Mouse (Mus musculus): Measurements from ENCODE around the gene Trpv1. TPM values are rescaled to one million over a fixed set of nuclear protein-coding genes. Genes with fewer than 3 reads are reported as not detected.

Trpv1 gene
- polyA plus RNA-seq (2015; fragmentation: Nextera tagmentation; extraction: Ambion mirVana) = 0.24 and 0.34 TPM in 2 replicates

- ATAC-seq (ENCODE audit: insufficient number of reproducible peaks, low FRiP score, low TSS enrichment, low read depth) = no peak
- peaks cover 14% of the 10 kb centered on the region for H3K4me1 ChIP-seq
- H3K36me3 ChIP-seq = no peaks in the 10 kb centered on the region
- H3K4me3 ChIP-seq (replicated peaks) = no peak within 1 kb of the TSS
- H3K27ac ChIP-seq (replicated peaks) = no peak within 1 kb of the TSS
- H3K9me3 ChIP-seq (replicated peaks) = no peaks in the 10 kb centered on the region
- no peak within 1 kb of the TSS for H3K9ac ChIP-seq
- H3K27me3 ChIP-seq = no peaks in the 10 kb centered on the region
- H3K4me2 ChIP-seq (replicated peaks) = no peak within 1 kb of the TSS
- WGBS = 73% methylated on average over 5 of the region's 5 CpGs
Observed at GRCm38 (mm10) chr11:73233992-73234391, at the start of gene Trpv1. TSS of gene Trpv1 (plus strand) at chr11:73234292.

- Histone ChIP-seq H3K9me3 (replicated peaks) (no peaks in the 10 kb centered on the region), H3K4me3 (replicated peaks) (no peak overlapping the region), H3K4me1 (no peaks in the 10 kb centered on the region), H3K27ac (replicated peaks) (no peak overlapping the region), H3K4me2 (replicated peaks) (no peak overlapping the region), H3K36me3 (peaks cover 65% of the 10 kb centered on the region), H3K27me3 (no peaks in the 10 kb centered on the region), H3K9ac (no peak overlapping the region)
- no peak for ATAC-seq (ENCODE audit: insufficient number of reproducible peaks, low FRiP score, low TSS enrichment, low read depth)
- WGBS = 87% methylated on average over 10 of the region's 10 CpGs
Observed at GRCm38 (mm10) chr11:73185872-73186615, 48.0 kb upstream of the Trpv1 start.

- ATAC-seq (ENCODE audit: insufficient number of reproducible peaks, low FRiP score, low TSS enrichment, low read depth) = no peak
- H3K4me3 ChIP-seq (replicated peaks) = no peak overlapping the region
- 85% methylated on average over 6 of the region's 6 CpGs for WGBS
- H3K36me3 ChIP-seq = peaks cover 73% of the 10 kb centered on the region
- H3K27ac ChIP-seq (replicated peaks) = no peak overlapping the region
- no peaks in the 10 kb centered on the region for H3K27me3 ChIP-seq
- H3K9me3 ChIP-seq (replicated peaks) = no peaks in the 10 kb centered on the region
- H3K9ac ChIP-seq = no peak overlapping the region
- no peaks in the 10 kb centered on the region for H3K4me1 ChIP-seq
- H3K4me2 ChIP-seq (replicated peaks) = no peak overlapping the region
Observed at GRCm38 (mm10) chr11:73187231-73187630, 46.9 kb upstream of the Trpv1 start.

- no peak for ATAC-seq (ENCODE audit: insufficient number of reproducible peaks, low FRiP score, low TSS enrichment, low read depth)
Observed at GRCm38 (mm10) chr11:73193047-73193446, 41.0 kb upstream of the Trpv1 start.

GRCm38 (mm10) chr11:73194444-73194843 is 39.6 kb upstream of the Trpv1 start:
- Histone ChIP-seq H3K27me3 (no peaks in the 10 kb centered on the region), H3K4me1 (peaks cover 10% of the 10 kb centered on the region), H3K36me3 (peaks cover 39% of the 10 kb centered on the region), H3K4me2 (replicated peaks) (no peak overlapping the region), H3K4me3 (replicated peaks) (no peak overlapping the region), H3K9ac (no peak overlapping the region), H3K9me3 (replicated peaks) (no peaks in the 10 kb centered on the region), H3K27ac (replicated peaks) (no peak overlapping the region)
- ATAC-seq (ENCODE audit: insufficient number of reproducible peaks, low FRiP score, low TSS enrichment, low read depth) = no peak
- 78% methylated on average over 2 of the region's 2 CpGs for whole genome bisulfite sequencing

More at GRCm38 (mm10) chr11:73193047-73193446, 41.0 kb upstream of the Trpv1 start:
- no peak overlapping the region for H3K4me3 ChIP-seq (replicated peaks)
- WGBS = 69% methylated on average over 6 of the region's 6 CpGs
- H3K4me2 ChIP-seq (replicated peaks) = no peak overlapping the region
- peaks cover 3% of the 10 kb centered on the region; the same call in 1 of the 2 replicates for H3K4me1 ChIP-seq
- no peaks in the 10 kb centered on the region for H3K9me3 ChIP-seq (replicated peaks)
- H3K27me3 ChIP-seq = no peaks in the 10 kb centered on the region
- no peak overlapping the region for H3K9ac ChIP-seq
- H3K27ac ChIP-seq (replicated peaks) = no peak overlapping the region
- peaks cover 48% of the 10 kb centered on the region for H3K36me3 ChIP-seq

GRCm38 (mm10) chr11:73198190-73198589 is 35.9 kb upstream of the Trpv1 start:
- Histone ChIP-seq H3K4me3 (replicated peaks) (peak overlapping the region; percentile 82), H3K36me3 (peaks cover 6% of the 10 kb centered on the region; the same call in 1 of the 2 replicates), H3K27me3 (no peaks in the 10 kb centered on the region), H3K9ac (peak overlapping the region; percentile 73), H3K27ac (replicated peaks) (no peak overlapping the region), H3K9me3 (replicated peaks) (no peaks in the 10 kb centered on the region), H3K4me2 (replicated peaks) (peak overlapping the region; percentile 94), H3K4me1 (peaks cover 18% of the 10 kb centered on the region)
- WGBS = 4% methylated on average over 1 of the region's 1 CpGs
- ATAC-seq (ENCODE audit: insufficient number of reproducible peaks, low FRiP score, low TSS enrichment, low read depth) = no peak

GRCm38 (mm10) chr11:73198603-73199229 is 35.4 kb upstream of the Trpv1 start, which contains the start of gene Ctns:
TSS of gene Ctns (minus strand) at chr11:73199042.
- peak; percentile 95 for ATAC-seq (ENCODE audit: insufficient number of reproducible peaks, low FRiP score, low TSS enrichment, low read depth)
- Histone ChIP-seq H3K4me1 (peaks cover 18% of the 10 kb centered on the region), H3K9me3 (replicated peaks) (no peaks in the 10 kb centered on the region), H3K4me3 (replicated peaks) (peak within 1 kb of the TSS; percentile 82), H3K27me3 (no peaks in the 10 kb centered on the region), H3K27ac (replicated peaks) (no peak within 1 kb of the TSS), H3K9ac (peak within 1 kb of the TSS; percentile 73), H3K4me2 (replicated peaks) (peak within 1 kb of the TSS; percentile 94), H3K36me3 (peaks cover 6% of the 10 kb centered on the region; the same call in 1 of the 2 replicates)
- WGBS = under 1% methylated on average over 22 of the region's 22 CpGs

GRCm38 (mm10) chr11:73199230-73199712 is 34.8 kb upstream of the Trpv1 start, which contains the start of gene Shpk:
TSS of gene Shpk (plus strand) at chr11:73199460.
- peak; percentile 96 for ATAC-seq (ENCODE audit: insufficient number of reproducible peaks, low FRiP score, low TSS enrichment, low read depth)
- Histone ChIP-seq H3K27ac (replicated peaks) (no peak within 1 kb of the TSS), H3K9ac (peak within 1 kb of the TSS; percentile 73), H3K27me3 (no peaks in the 10 kb centered on the region), H3K4me3 (replicated peaks) (peak within 1 kb of the TSS; percentile 82), H3K4me2 (replicated peaks) (peak within 1 kb of the TSS; percentile 94), H3K4me1 (peaks cover 18% of the 10 kb centered on the region), H3K9me3 (replicated peaks) (no peaks in the 10 kb centered on the region), H3K36me3 (peaks cover 6% of the 10 kb centered on the region; the same call in 1 of the 2 replicates)
- under 1% methylated on average over 32 of the region's 32 CpGs for WGBS

- H3K27me3 ChIP-seq = no peaks in the 10 kb centered on the region
- H3K9me3 ChIP-seq (replicated peaks) = no peaks in the 10 kb centered on the region
- peaks cover 18% of the 10 kb centered on the region for H3K4me1 ChIP-seq
- H3K27ac ChIP-seq (replicated peaks) = no peak overlapping the region
- peak overlapping the region; percentile 94 for H3K4me2 ChIP-seq (replicated peaks)
- 1% methylated on average over 12 of the region's 12 CpGs for WGBS
- peak overlapping the region; percentile 73 for H3K9ac ChIP-seq
- ATAC-seq (ENCODE audit: insufficient number of reproducible peaks, low FRiP score, low TSS enrichment, low read depth) = no peak
- H3K36me3 ChIP-seq = peaks cover 6% of the 10 kb centered on the region; the same call in 1 of the 2 replicates
- peak overlapping the region; percentile 82 for H3K4me3 ChIP-seq (replicated peaks)
Observed at GRCm38 (mm10) chr11:73199879-73200278, 34.2 kb upstream of the Trpv1 start.

GRCm38 (mm10) chr11:73201021-73201420 is 33.1 kb upstream of the Trpv1 start:
- Histone ChIP-seq H3K36me3 (0 out of 2 replicates have a peak, but pooled peaks cover under 1% of the 10 kb centered on the region), H3K4me3 (replicated peaks) (no peak overlapping the region), H3K9ac (no peak overlapping the region), H3K4me2 (replicated peaks) (no peak overlapping the region), H3K27me3 (no peaks in the 10 kb centered on the region), H3K9me3 (replicated peaks) (no peaks in the 10 kb centered on the region), H3K27ac (replicated peaks) (no peak overlapping the region), H3K4me1 (peaks cover 18% of the 10 kb centered on the region)
- 53% methylated on average over 2 of the region's 2 CpGs for WGBS
- ATAC-seq (ENCODE audit: insufficient number of reproducible peaks, low FRiP score, low TSS enrichment, low read depth) = no peak

- H3K27me3 ChIP-seq = no peaks in the 10 kb centered on the region
- no peak overlapping the region for H3K4me3 ChIP-seq (replicated peaks)
- no peaks in the 10 kb centered on the region for H3K36me3 ChIP-seq
- no peak overlapping the region for H3K4me2 ChIP-seq (replicated peaks)
- 24% methylated on average over 4 of the region's 4 CpGs for WGBS
- no peak overlapping the region for H3K9ac ChIP-seq
- no peaks in the 10 kb centered on the region for H3K9me3 ChIP-seq (replicated peaks)
- H3K27ac ChIP-seq (replicated peaks) = no peak overlapping the region
- no peak for ATAC-seq (ENCODE audit: insufficient number of reproducible peaks, low FRiP score, low TSS enrichment, low read depth)
- peaks cover 18% of the 10 kb centered on the region for H3K4me1 ChIP-seq
Observed at GRCm38 (mm10) chr11:73201597-73201996, 32.5 kb upstream of the Trpv1 start.
